Mouse (Mus musculus) heart, postnatal 25 days (tissue): ENCODE measurements around the gene Rrp1b. TPM values are rescaled to one million over a fixed set of nuclear protein-coding genes. Genes with fewer than 3 reads are reported as not detected.
"Not testable (repeated sequence)": the region's sequence is repeated elsewhere in the genome, so short reads cannot be mapped to it uniquely, and the experiment has no call there.

Source experiments
- DNase-seq: peaks from one replicate; pipeline ENCODE4 v3.0.0; 2022; ENCODE audit warnings: low spot score
- intact Hi-C: fragments of 180-260 bp; cut with DNase I; formaldehyde crosslinking; loops from one replicate; pipeline ENCODE4 v1.15.1; 2025
- total RNA-seq, 2 experiments: library from RNA; stranded (reverse); gene quantifications; 2 replicates each; pipeline ENCODE4 v1.2.3; 2021

The Rrp1b gene
- total RNA-seq, 2 experiments from 2014 or later = 8.6 to 8.8 TPM

GRCm38 (mm10) chr17:32073359-32073758, 37.5 kb downstream of the Rrp1b start:
- peak; percentile 40 for DNase-seq
- intact Hi-C loops = loop anchor here (2.0 to 5.0 kb wide), 2 partner anchors 46 to 389 kb away; no protein-coding TSS in a partner anchor

DNA sequence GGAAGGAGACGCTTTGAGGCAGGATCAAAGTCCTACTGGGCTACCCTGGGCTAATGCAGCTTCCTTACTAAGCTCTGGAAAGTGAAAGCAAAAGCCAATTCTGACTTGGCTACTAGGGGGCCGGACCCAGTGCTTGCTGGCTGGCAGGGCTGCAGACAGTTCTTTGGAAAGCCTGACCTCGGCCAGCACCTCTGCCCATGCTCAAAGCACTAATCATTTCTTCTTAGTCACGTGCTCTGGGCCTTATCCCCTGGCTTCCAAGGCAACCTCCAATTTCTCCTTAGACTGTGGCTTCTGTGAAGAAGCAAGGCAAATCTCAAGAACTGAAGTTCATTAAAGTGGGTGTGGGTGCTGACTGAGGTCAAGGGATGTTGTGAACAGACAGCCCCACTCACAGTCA, 38.8 kb downstream of the Rrp1b start:
- no peak for DNase-seq
- intact Hi-C loops = loop anchor here (2.0 to 5.0 kb wide), 4 partner anchors 47 to 134 kb away; no protein-coding TSS in a partner anchor

DNA sequence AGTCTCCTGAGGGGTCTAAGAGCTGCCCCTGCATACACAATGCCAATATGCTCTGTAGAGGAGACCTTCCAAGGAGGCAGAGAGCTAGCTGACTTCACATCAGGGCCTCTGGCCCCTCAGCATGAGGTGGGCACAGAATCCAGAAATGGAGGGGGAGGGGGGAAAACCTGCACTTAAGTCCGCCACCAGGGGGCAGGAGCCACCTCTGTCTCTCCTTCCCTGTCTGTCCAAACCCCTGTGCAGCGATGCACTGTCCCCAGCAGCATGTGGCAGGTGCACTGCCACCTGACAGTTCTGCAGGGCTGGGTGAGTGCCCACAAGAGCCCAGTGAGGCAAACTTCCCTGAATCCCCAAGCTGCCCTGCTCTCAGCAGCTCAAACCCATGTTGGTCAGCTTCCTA, 39.3 kb downstream of the Rrp1b start:
- intact Hi-C loops = loop anchor here (2.0 to 5.0 kb wide), 3 partner anchors 52 to 134 kb away; no protein-coding TSS in a partner anchor

GRCm38 (mm10) chr17:32083351-32083750, 47.5 kb downstream of the Rrp1b start:
- intact Hi-C loops = loop anchor here (2.0 kb wide), 1 partner anchor 127 kb away; no protein-coding TSS in a partner anchor

More for the DNA sequence above, 39.3 kb downstream of the Rrp1b start:
- no peak for DNase-seq

DNA sequence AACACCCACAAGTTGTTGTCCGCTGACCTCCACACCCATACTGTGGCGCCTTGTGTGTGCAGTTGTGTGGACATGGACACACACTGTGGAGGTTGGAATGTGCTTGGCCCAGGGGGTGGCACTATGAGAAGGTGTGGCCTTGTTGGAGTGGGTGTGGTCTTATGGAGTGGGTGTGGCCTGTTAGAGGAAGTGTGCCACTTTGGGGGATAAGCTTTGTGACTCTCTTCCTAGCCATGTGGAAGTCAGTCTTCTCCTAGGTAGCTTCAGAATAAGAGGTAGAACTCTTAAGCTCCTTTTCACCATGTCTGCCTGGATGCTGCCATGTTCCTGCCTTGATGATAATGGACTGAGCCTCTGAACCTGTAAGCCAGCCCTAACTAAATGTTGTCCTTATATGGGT, 51.2 kb downstream of the Rrp1b start:
- intact Hi-C loops = no loop called here
- no peak for DNase-seq

More at GRCm38 (mm10) chr17:32083351-32083750, 47.5 kb downstream of the Rrp1b start:
- no peak for DNase-seq

GRCm38 (mm10) chr17:32091032-32091363, 55.1 kb downstream of the Rrp1b start:
- no peak for DNase-seq
- intact Hi-C loops = no loop called here

GRCm38 (mm10) chr17:32091364-32092240, 55.7 kb downstream of the Rrp1b start:
- intact Hi-C loops = not testable (repeated sequence)
- DNase-seq = peak; percentile 53

DNA sequence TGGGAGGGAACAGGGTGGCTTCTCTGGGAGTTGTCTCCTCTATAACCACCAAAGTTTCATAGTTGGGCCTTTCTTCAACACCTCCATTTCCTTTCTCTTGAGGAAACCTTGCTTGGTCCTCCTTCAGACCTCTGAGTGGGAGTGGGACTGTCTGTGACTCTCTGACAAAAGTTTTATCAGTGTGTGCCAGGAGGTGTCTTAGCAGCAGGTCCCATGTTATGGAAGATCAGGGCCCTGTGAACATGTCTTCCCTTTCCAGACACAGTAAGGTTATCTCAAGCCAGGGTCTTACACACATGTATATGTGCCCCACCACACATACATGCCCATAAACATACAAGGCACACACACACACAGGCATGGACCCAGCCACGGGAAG, 56.3 kb downstream of the Rrp1b start:
- intact Hi-C loops = no loop called here
- DNase-seq = no peak

DNA sequence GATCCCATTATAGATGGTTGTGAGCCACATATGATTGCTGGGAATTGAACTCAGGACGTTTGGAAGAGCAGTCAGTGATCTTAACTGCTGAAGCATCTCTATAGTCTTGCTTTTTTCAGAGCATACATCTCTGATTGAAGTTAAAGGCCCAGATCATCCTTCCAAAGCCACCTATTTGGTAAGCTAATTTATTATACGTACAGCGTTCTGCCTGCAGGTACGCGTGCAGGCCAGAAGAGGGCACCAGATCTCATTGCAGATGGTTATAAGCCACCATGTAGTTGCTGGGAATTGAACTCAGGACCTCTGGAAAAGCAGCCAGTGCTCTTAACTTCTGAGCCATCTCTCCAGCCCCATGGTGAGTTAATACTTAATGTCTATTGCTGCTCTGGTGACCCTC, 57.0 kb downstream of the Rrp1b start:
- DNase-seq = no peak

GRCm38 (mm10) chr17:32097676-32098075, 61.8 kb downstream of the Rrp1b start:
- intact Hi-C loops = no loop called here

More for the DNA sequence above, 57.0 kb downstream of the Rrp1b start:
- intact Hi-C loops = no loop called here

GRCm38 (mm10) chr17:32098905-32099304, 63.0 kb downstream of the Rrp1b start:
- DNase-seq, intact Hi-C loops: not testable (repeated sequence)

More at GRCm38 (mm10) chr17:32097676-32098075, 61.8 kb downstream of the Rrp1b start:
- no peak for DNase-seq

DNA sequence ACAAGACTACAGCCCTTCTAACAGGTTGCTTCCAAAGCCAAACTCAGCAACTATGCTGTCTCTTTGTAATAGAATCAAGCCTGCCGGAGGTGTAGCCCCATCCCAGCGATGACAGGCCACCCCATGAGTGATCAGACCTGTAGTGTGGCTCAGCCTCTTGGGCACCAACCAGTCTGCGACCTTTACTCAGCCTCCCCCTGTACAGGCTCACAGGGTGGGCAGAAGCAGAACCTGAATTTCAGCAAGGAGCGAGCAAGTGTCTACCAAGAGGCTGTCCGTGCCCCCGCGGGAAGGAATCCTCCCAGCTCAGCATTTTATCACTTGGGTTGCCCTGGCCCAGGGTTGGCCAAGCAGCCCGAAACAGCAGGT, 63.7 kb downstream of the Rrp1b start:
- DNase-seq = no peak
- intact Hi-C loops = no loop called here

DNA sequence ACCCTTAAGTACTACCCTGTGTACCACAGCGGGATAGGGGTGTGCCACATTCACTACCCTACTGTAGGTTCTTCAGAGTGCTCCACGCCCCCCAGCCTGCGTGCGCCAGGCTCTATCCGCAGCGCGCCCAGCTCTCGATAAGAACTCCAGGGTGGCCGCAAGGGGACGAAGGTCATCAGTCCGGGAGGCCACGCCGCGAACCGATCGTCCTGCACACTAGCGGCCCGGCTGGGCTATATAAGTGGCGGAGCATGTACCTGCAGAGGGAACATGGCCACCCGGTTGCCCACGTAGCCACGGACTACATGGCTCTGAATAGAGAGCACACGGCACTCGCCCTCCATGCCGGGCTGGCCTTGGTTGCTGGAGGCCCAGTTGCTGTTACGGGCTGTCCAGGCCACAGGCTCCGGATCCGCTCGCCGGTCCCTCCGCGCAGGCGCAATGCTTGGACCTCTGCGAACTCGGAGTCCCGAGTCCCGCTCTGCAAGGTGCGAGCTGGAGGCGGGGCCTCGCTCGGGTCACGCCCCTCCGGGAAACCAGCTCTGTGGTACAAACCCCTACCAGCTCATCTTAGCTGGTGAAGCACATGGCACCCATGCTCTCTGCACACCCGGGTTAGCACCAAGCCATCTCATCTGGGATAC, 64.2 kb downstream of the Rrp1b start:
- intact Hi-C loops = no loop called here
- DNase-seq = no peak

DNA sequence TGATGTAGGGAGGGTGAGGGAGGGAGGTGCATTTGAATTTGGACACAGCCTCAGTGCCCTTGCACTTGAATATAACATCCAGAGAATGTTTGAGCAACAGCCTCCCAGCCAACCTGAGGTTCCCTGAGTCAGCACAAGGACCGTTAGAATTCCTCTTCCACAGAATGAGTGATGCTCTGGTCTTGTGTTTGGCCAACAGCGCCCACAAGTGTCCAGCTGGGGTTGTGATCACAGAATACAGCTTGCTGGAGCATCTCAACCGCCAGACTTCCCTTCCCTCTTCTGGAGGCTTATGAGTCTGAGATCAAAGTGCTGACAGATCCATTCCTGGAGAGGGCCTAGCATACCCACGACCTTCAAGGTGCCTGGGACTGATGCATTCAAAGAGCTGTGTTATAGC, 67.2 kb downstream of the Rrp1b start:
- intact Hi-C loops = no loop called here
- DNase-seq = no peak

- DNase-seq = no peak
- intact Hi-C loops = no loop called here
Observed at GRCm38 (mm10) chr17:32106358-32106757, 70.5 kb downstream of the Rrp1b start.

GRCm38 (mm10) chr17:32107877-32108276, 72.0 kb downstream of the Rrp1b start:
- DNase-seq = no peak
- intact Hi-C loops = no loop called here

GRCm38 (mm10) chr17:32108320-32109011, 72.6 kb downstream of the Rrp1b start:
- DNase-seq, intact Hi-C loops: not testable (repeated sequence)

- intact Hi-C loops = no loop called here
- no peak for DNase-seq
Observed at GRCm38 (mm10) chr17:32109201-32109940, 73.5 kb downstream of the Rrp1b start.

- intact Hi-C loops = no loop called here
- DNase-seq = no peak
Observed at GRCm38 (mm10) chr17:32110424-32110823, 74.5 kb downstream of the Rrp1b start.
